Mouse (Mus musculus) WW6 (cell line): ENCODE measurements at regions not wholly inside any gene's neighbourhood (a gene's known extent, or its start where the extent isn't known, plus 50 kb on each side); places are given as distances from the start of the nearest gene placed in this dataset.

Source experiments
- DNase-seq: peaks from one replicate; pipeline ENCODE4 v3.0.0-alpha.2; 2013; ENCODE audit warnings: low read depth, low spot score

GRCm38 (mm10) chr13:99847531-99847930 is 53.4 kb downstream of the Cartpt start:
- DNase-seq: no peak

DNA sequence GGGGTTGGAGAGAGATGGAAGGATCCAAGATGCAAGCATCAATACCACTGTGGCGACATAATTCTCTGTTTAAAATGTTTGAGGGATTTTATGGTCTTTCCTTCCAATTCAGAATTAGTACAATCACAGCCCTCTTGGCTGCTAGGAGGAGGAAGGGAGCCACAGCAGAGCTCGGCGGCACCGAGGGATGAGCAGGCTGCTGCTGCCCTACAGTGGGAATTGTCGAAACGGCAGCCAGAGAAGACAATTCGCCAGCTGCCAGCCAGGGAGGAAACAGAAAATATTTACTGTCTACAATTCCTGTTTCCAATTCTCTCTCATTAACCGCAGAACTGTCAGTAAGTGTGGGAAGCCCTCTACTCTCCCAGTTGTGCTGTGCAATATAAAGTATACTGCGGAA is 58.3 kb downstream of the Cartpt start:
- DNase-seq: no peak

- DNase-seq: no peak
These were observed 61.4 kb downstream of the Cartpt start for GRCm38 (mm10) chr13:99839446-99839845.

GRCm38 (mm10) chr13:99837772-99838425 is 63.0 kb downstream of the Cartpt start:
- DNase-seq: peak; percentile 29

DNA sequence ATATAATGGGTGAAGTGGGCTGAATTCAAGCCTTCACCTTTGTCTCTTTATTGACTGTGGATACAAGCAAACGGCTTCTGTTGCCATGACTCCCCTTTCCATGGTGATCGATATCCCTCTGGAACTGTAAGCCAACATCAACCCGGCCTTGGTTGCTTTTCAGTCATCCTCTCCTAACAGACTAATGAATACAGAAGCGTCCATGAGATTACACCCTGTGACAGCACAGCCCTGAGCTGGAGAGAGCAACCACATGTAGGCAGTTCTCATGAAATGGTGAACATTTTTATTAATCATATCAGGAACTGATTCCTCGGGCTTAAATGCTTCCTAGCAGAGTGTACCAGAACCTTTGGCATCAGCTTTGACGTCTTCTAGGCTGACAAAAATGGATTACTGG is 63.7 kb downstream of the Cartpt start:
- DNase-seq: no peak

- DNase-seq: no peak
These were observed 64.3 kb downstream of the Cartpt start for GRCm38 (mm10) chr13:99836586-99836985.

GRCm38 (mm10) chr13:99835518-99835917 is 65.4 kb downstream of the Cartpt start:
- no peak for DNase-seq

DNA sequence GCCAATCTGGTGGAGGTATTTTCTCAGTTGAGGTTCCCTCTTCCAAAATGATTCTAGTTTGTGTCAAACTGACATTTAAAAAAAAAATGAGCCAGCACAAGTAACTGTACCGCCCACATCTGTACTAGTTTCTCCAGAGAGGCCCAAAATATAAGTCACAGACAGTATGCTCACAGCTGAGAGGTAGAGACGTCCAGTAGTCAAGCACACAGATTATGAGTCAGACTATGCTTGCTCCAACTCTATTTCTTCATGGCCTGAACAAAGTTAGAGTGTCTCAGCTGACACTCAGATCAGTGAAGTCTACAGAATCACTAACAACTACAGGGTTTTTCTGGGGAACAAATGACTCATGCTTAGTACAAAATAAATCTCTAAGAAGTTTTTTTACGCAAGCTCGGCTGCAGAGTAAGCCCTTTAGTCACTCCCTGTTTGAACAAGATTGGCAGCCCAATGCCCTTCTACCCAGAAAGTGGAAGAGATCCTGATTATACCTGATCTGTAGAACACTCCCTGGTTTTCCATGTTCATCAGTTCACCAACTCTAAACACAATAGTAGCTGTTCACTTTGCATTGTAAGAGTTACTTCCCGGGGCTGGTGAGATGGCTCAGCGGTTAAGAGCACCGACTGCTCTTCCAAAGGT is 70.7 kb downstream of the Cartpt start:
- no peak for DNase-seq

DNA sequence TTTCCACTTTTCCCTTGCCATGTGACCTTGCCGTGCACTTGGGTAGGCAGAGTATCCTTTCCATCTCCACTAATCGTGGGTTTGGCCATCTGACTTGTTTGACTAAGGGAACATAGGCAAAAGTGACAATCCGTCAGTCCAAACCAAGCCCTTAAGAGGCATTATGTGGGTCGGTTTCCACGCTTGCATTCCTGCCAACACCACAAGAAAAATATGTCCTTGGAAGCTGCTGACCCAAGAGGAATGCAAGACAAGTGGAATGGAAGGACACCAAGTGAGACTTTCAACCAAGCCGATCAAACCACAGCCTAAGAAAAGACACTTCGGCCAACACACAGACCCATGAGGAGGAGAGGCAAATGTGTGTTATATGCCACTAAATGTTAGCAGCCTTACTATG is 73.3 kb downstream of the Cartpt start:
- DNase-seq: no peak

- no peak for DNase-seq
These were observed 76.3 kb downstream of the Cartpt start for GRCm38 (mm10) chr13:99824625-99825024.

- no peak for DNase-seq
These were observed 84.2 kb downstream of the Cartpt start for GRCm38 (mm10) chr13:99816666-99817065.

GRCm38 (mm10) chr13:99815786-99816185 is 85.1 kb downstream of the Cartpt start:
- DNase-seq: no peak

DNA sequence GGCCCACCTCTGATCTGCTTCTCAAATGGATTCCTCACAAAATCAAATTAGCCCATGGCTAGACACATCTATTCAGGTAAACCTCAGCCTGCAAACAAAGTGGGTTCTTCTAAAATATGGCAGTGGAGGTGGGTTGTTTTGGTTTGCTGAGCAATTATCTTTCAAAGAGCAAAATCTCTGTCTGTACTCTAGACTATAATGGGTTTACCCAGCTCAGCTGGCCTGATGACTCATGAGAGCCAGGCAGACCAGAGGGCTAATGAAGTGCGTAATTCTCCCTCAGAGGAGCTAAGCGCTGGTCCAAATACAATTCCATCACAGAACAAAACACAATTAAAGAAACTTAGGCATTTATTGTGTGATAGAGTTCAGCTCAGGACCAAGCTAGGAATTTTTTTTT is 86.1 kb downstream of the Cartpt start:
- no peak for DNase-seq

DNA sequence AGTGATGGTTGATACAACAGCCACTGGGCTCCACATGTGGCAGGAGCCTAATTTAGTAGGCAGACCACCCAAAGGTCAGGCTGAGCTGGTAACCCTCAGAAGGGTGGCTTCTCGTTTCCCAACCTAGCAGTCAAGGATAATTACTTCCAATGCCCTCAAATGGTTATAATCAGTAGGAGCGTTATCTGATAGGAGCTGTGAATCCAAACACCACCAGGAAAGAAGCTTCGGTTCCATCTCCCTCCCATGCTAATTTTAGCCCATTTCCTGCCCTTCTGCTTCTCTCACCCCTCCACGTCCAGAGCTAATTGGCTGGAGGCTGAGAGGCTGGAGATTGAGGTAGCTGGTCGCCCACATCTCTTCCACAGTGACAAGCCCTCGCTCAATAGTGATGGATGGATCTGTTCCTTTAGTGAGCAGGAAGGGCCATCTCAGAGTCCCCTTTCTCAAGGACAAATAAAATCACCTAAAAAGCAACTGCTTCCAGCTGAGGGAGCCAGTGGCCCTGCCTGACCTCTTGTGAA is 86.8 kb downstream of the Cartpt start:
- no peak for DNase-seq

DNA sequence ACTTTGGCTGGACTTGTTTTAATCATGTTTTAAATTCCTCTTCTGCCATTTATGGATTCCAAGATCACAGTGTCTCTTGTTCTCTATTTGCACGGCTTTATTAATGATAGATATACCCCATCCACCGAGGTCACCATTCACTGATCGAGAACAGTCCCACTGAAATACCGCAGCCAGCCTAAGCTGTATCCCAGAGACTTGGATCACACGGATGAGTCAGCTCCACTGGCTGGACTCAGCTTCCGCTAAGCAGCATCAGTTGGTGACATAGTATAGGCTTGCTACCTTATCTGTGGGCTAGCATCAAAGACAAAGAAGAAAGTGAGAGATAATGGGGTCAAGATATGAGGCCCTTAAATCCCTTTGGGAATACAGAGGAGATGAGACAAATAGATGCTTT is 106.4 kb downstream of the Cartpt start:
- no peak for DNase-seq

GRCm38 (mm10) chr13:99793786-99794435 is 107.0 kb downstream of the Cartpt start:
- DNase-seq: no peak

- DNase-seq: no peak
These were observed 107.9 kb downstream of the Cartpt start for GRCm38 (mm10) chr13:99793001-99793400.

GRCm38 (mm10) chr13:99790951-99791350 is 109.9 kb downstream of the Cartpt start:
- peak; percentile 42 for DNase-seq

DNA sequence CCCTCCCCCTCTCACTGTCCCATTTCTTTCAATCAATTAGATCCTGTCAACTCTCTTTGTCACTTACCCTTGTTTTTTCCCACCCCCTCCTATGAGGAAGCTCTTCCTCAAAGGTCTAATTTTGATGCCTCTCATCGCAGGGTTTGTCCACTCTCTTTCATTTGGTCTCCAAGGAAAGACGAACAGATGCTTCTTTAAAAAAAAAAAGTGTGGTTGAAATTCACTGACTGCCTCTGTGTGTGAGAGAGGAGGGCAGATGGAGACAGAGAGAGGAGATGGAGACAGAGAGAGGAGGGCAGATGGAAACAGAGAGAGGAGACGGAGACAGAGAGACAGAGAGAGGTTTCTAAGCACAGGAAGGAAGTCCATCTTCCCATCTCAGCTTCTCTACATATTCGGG is 113.1 kb downstream of the Cartpt start:
- DNase-seq: no peak

DNA sequence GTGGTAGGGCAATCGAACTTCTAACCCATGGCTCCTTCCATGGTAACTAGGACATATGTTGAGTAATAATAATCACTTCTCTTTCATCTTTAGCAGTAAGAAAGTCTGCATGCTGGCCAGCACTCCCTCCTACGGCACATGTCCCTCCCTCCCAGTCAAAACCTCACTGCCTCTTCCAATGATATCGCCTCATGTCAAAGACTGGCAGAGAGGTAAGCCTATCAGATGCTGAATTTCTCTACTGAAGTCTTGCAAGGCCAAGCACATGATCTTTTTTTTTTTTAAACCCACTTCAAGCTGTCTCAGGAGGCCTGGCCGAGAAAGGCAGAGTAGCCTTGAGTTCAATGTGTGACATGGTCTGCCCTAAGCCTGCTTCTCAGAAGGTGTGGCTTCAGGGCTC is 115.5 kb downstream of the Cartpt start:
- DNase-seq: no peak

DNA sequence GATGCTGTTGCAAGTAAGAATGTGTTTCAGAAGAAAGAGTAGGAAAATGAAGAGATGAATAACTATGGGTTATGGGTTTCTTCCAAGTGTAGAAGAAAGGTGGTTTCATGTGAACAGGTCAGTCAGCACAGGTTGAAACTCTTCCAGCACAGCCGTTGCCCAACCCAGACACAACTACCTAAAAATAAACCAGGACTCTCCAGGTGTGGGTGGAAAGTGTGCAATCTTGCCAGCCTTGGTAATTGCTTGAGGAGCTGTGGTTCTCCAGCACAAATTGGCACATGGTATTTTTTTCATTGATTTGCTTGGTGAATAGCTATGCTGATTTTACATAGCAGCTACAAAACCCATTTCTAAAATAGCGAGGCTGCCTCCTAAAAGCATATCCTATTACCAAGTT is 116.6 kb downstream of the Cartpt start:
- DNase-seq: no peak

- no peak for DNase-seq
These were observed 117.8 kb downstream of the Cartpt start for GRCm38 (mm10) chr13:99782883-99783721.
